Mouse (Mus musculus) embryonic stem cell, embryonic (primary cell): ENCODE results near the gene Hjurp.

Source experiments
- CTCF ChIA-PET, 4 experiments: fragments of 300-600 bp in 2 of 4; fragments of 350-600 bp in 2 of 4; sonication (Branson Sonifier 250); formaldehyde crosslinking; loops; one replicate each; lab custom pipeline; 2022; ENCODE audit warnings: inconsistent platforms in 2 of 4; lab: Charles Lee
- POLR2A ChIA-PET, 4 experiments: fragments of 300-600 bp in 2 of 4; fragments of 350-600 bp in 2 of 4; sonication (Branson Sonifier 250); formaldehyde crosslinking; loops; one replicate each; lab custom pipeline; 2022; ENCODE audit warnings: antibody characterized with exemption in 4 of 4, inconsistent platforms in 1 of 4; lab: Charles Lee

Hjurp gene

DNA sequence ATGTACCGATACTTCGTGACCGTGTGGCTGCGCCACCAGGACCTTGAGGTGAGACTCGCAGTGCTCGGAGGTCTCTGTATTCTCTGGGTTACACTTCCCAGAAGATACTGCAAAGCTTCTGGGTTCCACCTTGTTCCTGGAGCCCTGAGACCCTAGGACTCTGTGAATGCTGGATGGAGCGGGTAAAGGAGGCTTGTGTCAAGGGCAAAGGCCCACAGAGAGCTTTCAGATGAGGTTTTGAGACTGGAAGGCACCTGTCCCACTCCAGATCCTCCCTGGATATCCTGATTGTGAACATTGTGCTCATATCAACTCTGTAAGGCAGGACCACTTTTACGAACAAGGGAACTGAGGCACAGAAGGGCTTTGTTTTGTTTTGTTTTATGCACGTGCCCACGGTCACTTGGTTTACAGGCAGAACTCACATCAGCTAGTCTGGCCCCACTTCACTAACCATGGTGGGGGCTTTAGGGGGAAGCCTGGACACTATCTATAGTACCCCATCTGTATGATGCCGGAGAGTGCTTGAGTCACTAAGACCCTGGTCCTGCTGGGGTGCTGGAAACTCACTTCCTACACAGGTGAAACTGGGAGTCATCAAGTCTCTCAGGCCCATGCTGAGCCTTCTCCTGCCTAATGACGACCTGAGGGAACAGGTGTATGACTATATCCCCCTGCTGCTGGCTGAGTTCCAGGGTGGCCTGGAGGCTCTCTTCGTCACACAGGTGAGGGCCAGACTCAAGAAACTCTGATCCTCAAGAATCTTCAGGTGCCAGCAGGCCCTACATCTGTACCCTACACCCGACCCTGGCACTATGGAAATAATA is 43.8 kb downstream of the Hjurp start:
- ChIA-PET CTCF (no interaction called here), POLR2A (interaction anchor here in 3 of 4 experiments (0.5 to 3.0 kb wide), 8 partner anchors 9 to 32 kb away, joined by 3 to 15 read pairs (median 3); no protein-coding TSS in a partner anchor)

DNA sequence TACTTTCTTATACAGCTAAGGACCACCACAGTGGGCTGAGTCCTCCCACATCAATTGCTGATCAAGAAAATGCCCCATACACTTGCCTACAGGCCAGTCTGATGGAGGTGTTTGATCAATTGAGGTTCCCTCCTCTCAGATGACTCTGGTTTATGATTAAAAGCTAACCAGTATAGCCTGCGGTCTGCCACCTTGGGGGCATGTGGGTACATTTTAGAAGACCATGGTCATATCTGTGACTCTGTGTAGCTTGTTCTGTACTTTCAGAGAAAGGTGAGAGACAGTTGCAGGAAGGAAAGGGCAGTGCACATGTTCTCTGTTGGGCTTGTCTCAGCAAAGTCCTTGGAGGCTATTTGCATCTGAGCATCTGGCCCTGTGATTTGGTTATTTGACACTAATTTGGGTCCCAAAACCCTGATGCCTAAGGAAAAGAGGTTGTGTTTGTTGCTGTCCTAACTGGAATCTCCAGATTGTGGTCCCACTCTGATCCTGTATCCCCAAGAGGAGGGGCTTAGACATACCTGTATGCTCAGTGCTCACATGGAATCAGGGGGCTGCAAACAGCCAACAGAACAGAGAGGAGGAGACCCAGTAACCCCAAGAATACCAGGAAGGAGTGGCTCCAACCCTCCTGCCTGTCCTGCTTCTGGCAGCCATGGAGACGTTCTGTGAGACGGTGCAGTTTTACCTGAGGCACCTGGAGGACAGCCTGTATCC is 44.6 kb downstream of the Hjurp start:
- CTCF ChIA-PET, result interaction anchor here in 1 of 4 experiments (0.7 kb wide), 1 partner anchor 10 kb away, joined by 3 read pairs; no protein-coding TSS in a partner anchor
- POLR2A ChIA-PET, result interaction anchor here in 2 of 4 experiments (0.6 to 3.0 kb wide), 7 partner anchors 10 to 880 kb away, joined by 3 to 15 read pairs (median 4); no protein-coding TSS in a partner anchor

GRCm38 (mm10) chr1:88231803-88232499 is 45.5 kb downstream of the Hjurp start:
- POLR2A ChIA-PET, result interaction anchor here in 1 of 4 experiments (0.7 to 3.0 kb wide), 5 partner anchors 9 to 879 kb away, joined by 3 to 15 read pairs (median 5); no protein-coding TSS in a partner anchor
- CTCF ChIA-PET, result interaction anchor here in 1 of 4 experiments (0.7 kb wide), 1 partner anchor 9 kb away, joined by 3 read pairs; no protein-coding TSS in a partner anchor

DNA sequence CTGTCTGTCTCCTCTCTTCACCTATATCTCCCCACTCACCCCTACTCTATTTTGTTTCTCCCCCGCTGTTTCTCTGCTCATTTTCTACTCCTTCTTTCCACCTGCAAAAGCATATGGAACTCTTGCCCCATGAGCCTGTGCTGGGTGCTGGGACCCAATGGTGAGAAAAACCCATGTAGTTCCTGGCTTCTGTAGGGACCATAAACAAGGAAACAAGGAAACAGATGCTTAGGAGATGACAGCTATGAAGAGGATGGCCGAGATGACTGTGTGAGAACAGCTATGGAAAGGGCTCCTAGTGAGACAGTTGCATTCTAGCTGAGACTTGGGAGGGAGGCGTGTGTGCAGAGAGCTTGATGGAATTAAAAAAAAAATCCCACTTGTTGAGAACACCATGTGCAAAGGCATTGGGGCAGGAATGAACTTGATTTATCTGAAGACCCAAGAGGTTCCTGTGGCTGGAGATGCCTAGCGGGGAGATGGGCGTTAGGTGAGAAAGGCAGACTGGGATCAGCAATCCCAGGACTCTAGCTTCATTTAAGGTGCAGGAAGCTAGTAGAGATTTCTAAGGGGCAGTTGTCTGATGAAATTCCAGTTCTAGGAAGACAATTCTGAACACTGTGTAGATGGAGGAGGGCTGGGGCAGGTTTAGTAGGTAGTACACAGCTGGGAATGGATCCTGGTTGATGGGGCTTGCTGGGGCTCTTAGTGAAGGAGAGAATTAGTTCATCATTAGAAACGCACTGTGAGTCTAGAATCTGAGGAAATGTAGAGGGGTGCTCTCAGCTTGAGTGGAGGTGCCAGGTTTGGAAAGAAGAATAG is 46.2 kb downstream of the Hjurp start:
- CTCF ChIA-PET, result interaction anchor here in 2 of 4 experiments (0.6 to 0.8 kb wide), 2 partner anchors 59 to 511 kb away, joined by 3 read pairs; no protein-coding TSS in a partner anchor

GRCm38 (mm10) chr1:88230421-88230820 is 47.0 kb downstream of the Hjurp start:
- ChIA-PET CTCF (interaction anchor here in 1 of 4 experiments (0.6 kb wide), 1 partner anchor 512 kb away, joined by 3 read pairs; no protein-coding TSS in a partner anchor), POLR2A (interaction anchor here in 1 of 4 experiments (1.0 kb wide), 1 partner anchor 10 kb away, joined by 4 read pairs; no protein-coding TSS in a partner anchor)

More for the DNA sequence above, 46.2 kb downstream of the Hjurp start:
- POLR2A ChIA-PET, result interaction anchor here in 1 of 4 experiments (1.0 to 1.2 kb wide), 2 partner anchors 9 to 11 kb away, joined by 4 to 5 read pairs; no protein-coding TSS in a partner anchor

- ChIA-PET POLR2A (no interaction called here), CTCF (no interaction called here)
These were observed 47.4 kb downstream of the Hjurp start for GRCm38 (mm10) chr1:88229986-88230385.

DNA sequence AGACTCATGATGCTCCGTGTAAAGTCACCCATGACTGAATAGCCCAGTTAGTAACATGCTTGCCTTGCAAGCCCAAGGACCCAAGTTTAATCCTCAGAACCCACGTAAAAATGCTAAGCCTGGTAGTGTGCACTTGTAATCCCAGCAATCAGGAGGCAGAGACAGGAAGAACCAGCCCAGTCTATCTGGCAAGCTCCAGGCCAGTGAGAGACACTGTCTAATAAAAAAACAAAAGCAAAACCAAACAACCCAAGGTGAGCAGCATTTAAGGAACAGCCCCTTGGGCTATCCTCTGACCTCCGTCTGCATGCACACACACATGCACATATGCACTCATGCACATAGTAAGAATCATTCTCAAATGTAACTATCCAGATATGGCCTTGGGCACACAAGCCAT is 47.9 kb downstream of the Hjurp start:
- POLR2A ChIA-PET, result no interaction called here
- CTCF ChIA-PET, result interaction anchor here in 1 of 4 experiments (0.6 kb wide), 1 partner anchor 10 kb away, joined by 3 read pairs; no protein-coding TSS in a partner anchor

DNA sequence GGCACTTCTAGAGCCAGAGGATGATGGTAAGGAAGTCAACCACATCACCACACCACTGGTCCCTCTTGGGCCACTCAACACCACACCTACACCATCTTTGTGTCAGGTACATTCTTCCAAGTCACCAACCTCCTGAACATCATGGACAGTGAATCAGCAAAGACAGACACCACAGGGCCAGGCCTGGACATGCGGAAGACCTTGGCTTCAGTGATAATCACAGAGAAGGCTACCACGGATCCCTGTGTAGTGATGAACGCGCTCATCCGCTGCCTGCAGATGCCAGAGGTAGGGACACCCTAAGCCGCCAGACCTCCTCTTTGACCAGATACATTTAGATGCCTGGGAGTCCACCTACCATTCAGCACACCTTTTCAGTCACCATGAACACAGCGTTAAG is 49.3 kb downstream of the Hjurp start:
- CTCF ChIA-PET, result no interaction called here
- POLR2A ChIA-PET, result no interaction called here

- ChIA-PET CTCF (no interaction called here), POLR2A (no interaction called here)
These were observed 50.0 kb downstream of the Hjurp start for GRCm38 (mm10) chr1:88227482-88227881.

DNA sequence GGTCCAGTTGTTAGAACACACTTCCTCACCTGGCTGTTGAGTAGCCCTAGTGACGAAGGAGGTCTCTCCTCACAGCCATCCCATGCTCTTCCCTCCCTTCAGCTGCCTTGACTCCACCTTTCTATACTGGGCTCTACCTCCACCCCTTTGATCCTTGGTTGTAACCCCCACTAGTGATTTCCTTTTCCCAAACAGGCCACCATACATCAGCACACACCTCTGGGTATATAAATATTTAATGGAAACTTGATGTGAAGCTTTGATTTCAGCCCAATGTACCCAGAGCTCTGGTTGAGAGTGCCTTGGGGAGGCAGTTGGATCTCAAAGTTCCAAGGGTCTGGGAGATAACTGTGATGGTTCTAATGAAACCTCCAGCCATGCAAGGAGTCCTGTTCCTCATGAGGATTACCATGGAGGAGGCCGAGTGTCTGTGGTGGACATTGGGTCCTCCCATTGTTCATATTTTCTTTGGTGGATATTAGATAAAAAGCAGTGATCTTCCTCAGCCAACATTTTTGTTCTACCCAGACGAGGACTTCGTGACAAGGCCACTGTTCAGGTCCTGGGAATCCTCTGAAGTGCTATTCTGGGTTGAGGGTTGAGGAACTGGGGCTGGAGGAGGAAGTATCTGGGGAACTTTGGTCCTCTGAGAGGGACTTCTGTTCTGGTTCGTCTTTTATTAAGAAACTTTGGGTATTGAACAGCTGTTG is 50.6 kb downstream of the Hjurp start, which contains the start of gene Mroh2a:
TSS of gene Mroh2a (plus strand) at position 317 of the 710 bp plus-strand sequence.
- POLR2A ChIA-PET, result interaction anchor here in 1 of 4 experiments (0.5 to 1.0 kb wide), 2 partner anchors 9 to 25 kb away, joined by 3 to 4 read pairs; no protein-coding TSS in a partner anchor

DNA sequence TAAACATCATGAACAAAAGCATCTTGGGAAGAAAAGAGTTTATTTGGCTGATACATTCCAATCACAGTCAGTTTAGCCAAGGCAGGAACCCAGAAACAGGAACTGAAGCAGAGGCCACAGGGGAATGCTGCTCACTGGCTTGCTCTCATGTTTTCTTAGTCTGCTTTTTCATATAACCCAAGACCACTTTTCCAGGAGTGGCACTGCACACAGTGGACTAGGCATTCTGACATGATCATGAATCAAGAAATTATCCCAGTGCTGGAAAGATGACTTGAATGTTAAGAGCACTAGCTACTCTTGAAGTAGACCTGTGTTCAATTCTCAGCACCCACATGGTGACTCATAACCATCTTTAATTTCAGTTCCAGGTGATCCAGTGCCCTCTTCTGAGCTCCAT is 51.7 kb downstream of the Hjurp start:
- ChIA-PET POLR2A (interaction anchor here in 2 of 4 experiments (0.5 to 1.3 kb wide), 4 partner anchors 10 to 188 kb away, joined by 3 read pairs; no protein-coding TSS in a partner anchor), CTCF (interaction anchor here in 1 of 4 experiments (0.6 kb wide), 1 partner anchor 64 kb away, joined by 3 read pairs; no protein-coding TSS in a partner anchor)

More for the DNA sequence above, 50.6 kb downstream of the Hjurp start, which contains the start of gene Mroh2a:
- CTCF ChIA-PET, result no interaction called here

- POLR2A ChIA-PET, result interaction anchor here in 2 of 4 experiments (1.1 to 1.3 kb wide), 2 partner anchors 20 to 21 kb away, joined by 3 read pairs; no protein-coding TSS in a partner anchor
- CTCF ChIA-PET, result interaction anchor here in 1 of 4 experiments (0.6 kb wide), 1 partner anchor 65 kb away, joined by 3 read pairs; no protein-coding TSS in a partner anchor
These were observed 52.1 kb downstream of the Hjurp start for GRCm38 (mm10) chr1:88225301-88225700.

GRCm38 (mm10) chr1:88224029-88224776 is 53.2 kb downstream of the Hjurp start:
- POLR2A ChIA-PET, result interaction anchor here in 1 of 4 experiments (0.8 to 1.4 kb wide), 4 partner anchors 9 to 41 kb away, joined by 3 to 4 read pairs (median 3); partner anchors contain the start of gene Ugt1a1
- CTCF ChIA-PET, result interaction anchor here in 2 of 4 experiments (0.7 to 1.1 kb wide), 2 partner anchors 60 to 66 kb away, joined by 3 to 6 read pairs; no protein-coding TSS in a partner anchor

- POLR2A ChIA-PET, result interaction anchor here in 2 of 4 experiments (0.6 to 1.4 kb wide), 6 partner anchors 9 to 60 kb away, joined by 3 to 5 read pairs (median 3); partner anchors contain the start of gene Ugt1a1 (in 1 of the 2)
- CTCF ChIA-PET, result interaction anchor here in 3 of 4 experiments (0.9 to 1.3 kb wide), 3 partner anchors 9 to 66 kb away, joined by 3 to 6 read pairs (median 3); no protein-coding TSS in a partner anchor
These were observed 53.8 kb downstream of the Hjurp start for GRCm38 (mm10) chr1:88223591-88223990.

DNA sequence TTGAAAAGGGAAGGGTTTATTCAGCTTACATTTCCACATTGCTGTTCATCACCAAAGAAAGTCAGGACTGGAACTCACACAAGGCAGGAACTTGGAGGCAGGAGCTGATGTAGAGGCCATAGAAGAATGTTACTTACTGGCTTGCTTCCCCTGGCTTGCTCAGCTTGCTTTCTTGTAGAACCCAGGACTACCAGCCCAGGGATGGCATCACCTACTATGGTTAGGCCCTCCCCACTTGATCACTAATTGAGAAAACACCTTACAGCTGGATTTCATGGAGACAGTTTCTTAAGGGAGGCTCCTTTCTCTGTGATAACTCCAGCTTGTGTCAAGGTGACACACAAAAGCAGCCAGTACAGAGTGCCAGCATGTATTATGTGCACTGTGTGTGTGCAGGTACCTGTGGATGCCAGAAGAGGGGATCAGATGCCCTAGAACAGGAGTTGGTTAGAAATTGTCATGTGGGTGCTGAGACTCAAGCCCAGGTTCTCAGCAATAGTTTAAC is 54.4 kb downstream of the Hjurp start:
- ChIA-PET CTCF (interaction anchor here in 3 of 4 experiments (0.6 to 1.3 kb wide), 6 partner anchors 10 to 78 kb away, joined by 3 to 6 read pairs (median 4); no protein-coding TSS in a partner anchor), POLR2A (interaction anchor here in 2 of 4 experiments (0.6 to 2.2 kb wide), 9 partner anchors 8 to 61 kb away, joined by 3 to 5 read pairs (median 4); partner anchors contain the start of genes Hjurp (in 1 of the 2) and Trpm8 (in 1 of the 2))
